In the genomic region with DNA sequence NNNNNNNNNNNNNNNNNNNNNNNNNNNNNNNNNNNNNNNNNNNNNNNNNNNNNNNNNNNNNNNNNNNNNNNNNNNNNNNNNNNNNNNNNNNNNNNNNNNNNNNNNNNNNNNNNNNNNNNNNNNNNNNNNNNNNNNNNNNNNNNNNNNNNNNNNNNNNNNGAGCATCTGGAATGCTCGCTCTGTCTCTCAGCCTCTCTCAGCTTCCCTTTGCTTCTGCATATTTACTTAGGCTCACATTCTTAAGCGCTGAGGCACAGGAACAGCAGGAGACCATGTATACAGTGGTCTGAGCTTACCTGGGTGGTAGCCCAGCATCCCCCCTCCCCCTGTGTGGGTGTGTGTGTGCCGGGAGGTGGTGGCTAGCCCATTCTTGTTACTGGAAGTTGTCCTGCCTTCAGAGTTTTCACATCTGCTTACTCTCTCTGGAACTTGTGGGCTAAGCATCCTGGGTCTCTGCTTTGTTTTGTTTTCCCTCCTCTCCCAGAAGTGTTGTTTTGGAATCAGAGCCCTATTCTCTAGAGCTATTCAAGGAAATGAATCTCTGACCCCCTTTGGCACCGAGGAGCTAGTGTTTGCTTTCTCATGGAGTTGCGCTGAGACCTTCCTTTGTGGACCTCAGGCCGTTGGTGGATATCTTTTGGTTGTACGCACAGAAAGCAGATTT, we compare ENCODE assay signal across 7 mouse cellular contexts. TPM values are rescaled to one million over a fixed set of nuclear protein-coding genes. Genes with fewer than 3 reads are reported as not detected.
DNase-seq lines count a peak whose midpoint lies in the region; ATAC-seq and TF ChIP-seq lines count a peak whose summit lies in the region.

No protein-coding gene starts in this region.

- no peaks in the 10 kb centered on the region for H3K36me3 ChIP-seq in lung, embryonic 14.5 days (ENCODE audit: insufficient read depth)
- H3K36me3 ChIP-seq in heart, embryonic 14.5 days (ENCODE audit: control insufficient read depth, insufficient read depth, low read length): no peaks in the 10 kb centered on the region
- no peaks in the 10 kb centered on the region for H3K36me3 ChIP-seq in neural tube, embryonic 12.5 days

- TF ChIP-seq CTCF in lung, embryonic 14.5 days (IDR thresholded peaks at IDR 0.05; ENCODE audit: low read depth): no peak
- no peak for TF ChIP-seq CTCF in brain, embryonic 14.5 days (IDR thresholded peaks at IDR 0.05; ENCODE audit: borderline replicate concordance, extremely low read depth, insufficient read depth, insufficient read length)

- H3K9ac ChIP-seq in lung, embryonic 14.5 days: no peak overlapping the region
- H3K9ac ChIP-seq in heart, embryonic 14.5 days (ENCODE audit: low read length): no peak overlapping the region
- no peak overlapping the region for H3K9ac ChIP-seq in neural tube, embryonic 12.5 days

- H3K4me2 ChIP-seq in lung, embryonic 14.5 days: peak overlapping the region; percentile 19; the same call in 1 of the 2 replicates
- H3K4me2 ChIP-seq in heart, embryonic 14.5 days (ENCODE audit: low read length): no peak overlapping the region
- no peak overlapping the region for H3K4me2 ChIP-seq in neural tube, embryonic 12.5 days (replicated peaks)

- ATAC-seq in lung, embryonic 14.5 days (ENCODE audit: insufficient read depth): peak; percentile 77
- peak; percentile 39; the same call in 1 of the 2 replicates for ATAC-seq in heart, embryonic 14.5 days (ENCODE audit: insufficient number of reproducible peaks, insufficient read depth, low FRiP score, low read depth)
- peak; percentile 39; the same call in 1 of the 2 replicates for ATAC-seq in neural tube, embryonic 12.5 days (ENCODE audit: low FRiP score, low read depth)
- ATAC-seq in monocyte, adult 5-6 weeks (replicated peaks; ENCODE audit: insufficient number of reproducible peaks, low FRiP score, low TSS enrichment, poor library complexity, severe bottlenecking): no peak

- no peaks in the 10 kb centered on the region for H3K9me3 ChIP-seq in lung, embryonic 14.5 days (ENCODE audit: low read depth, low read length)
- H3K9me3 ChIP-seq in heart, embryonic 14.5 days (ENCODE audit: control insufficient read depth, low read length): no peaks in the 10 kb centered on the region
- H3K9me3 ChIP-seq in neural tube, embryonic 12.5 days: no peaks in the 10 kb centered on the region

- H3K4me3 ChIP-seq in lung, embryonic 14.5 days (ENCODE audit: low read depth, low read length): no peak overlapping the region
- no peak overlapping the region for H3K4me3 ChIP-seq in heart, embryonic 14.5 days (ENCODE audit: control insufficient read depth in 1 of 2, insufficient read depth in 1 of 2, low read depth in 1 of 2, low read length in 2 of 2)
- no peak overlapping the region for H3K4me3 ChIP-seq in neural tube, embryonic 12.5 days

- H3K4me1 ChIP-seq in lung, embryonic 14.5 days (ENCODE audit: insufficient read depth): peaks cover 15% of the 10 kb centered on the region
- peaks cover 7 to 15% of the 10 kb centered on the region in 2 experiments for H3K4me1 ChIP-seq in heart, embryonic 14.5 days (ENCODE audit: control insufficient read depth in 2 of 2, insufficient read depth in 2 of 2, low read length in 2 of 2)
- no peaks in the 10 kb centered on the region for H3K4me1 ChIP-seq in neural tube, embryonic 12.5 days

- H3K27me3 ChIP-seq in lung, embryonic 14.5 days (ENCODE audit: insufficient read depth, low read length): no peaks in the 10 kb centered on the region
- no peaks in the 10 kb centered on the region for H3K27me3 ChIP-seq in heart, embryonic 14.5 days (ENCODE audit: control insufficient read depth, insufficient read depth, low read length)
- no peaks in the 10 kb centered on the region for H3K27me3 ChIP-seq in neural tube, embryonic 12.5 days (replicated peaks)

- peak; percentile 45 for DNase-seq in lung, embryonic 14.5 days
- DNase-seq in lung, postnatal 36 days: no peak
- peak; percentile 21 for DNase-seq in brain, embryonic 14.5 days (ENCODE audit: low read depth)
- no peak for DNase-seq in retina, postnatal 1 day

- peak overlapping the region; percentile 14 for H3K27ac ChIP-seq in lung, embryonic 14.5 days (ENCODE audit: low read depth)
- no peak overlapping the region for H3K27ac ChIP-seq in heart, embryonic 14.5 days (replicated peaks in 1 of 2; ENCODE audit: control insufficient read depth in 1 of 2, insufficient read depth in 1 of 2, low read depth in 2 of 2, low read length in 2 of 2)
- no peak overlapping the region for H3K27ac ChIP-seq in neural tube, embryonic 12.5 days

- no peak for TF ChIP-seq POLR2A in brain, embryonic 14.5 days (IDR thresholded peaks at IDR 0.05; ENCODE audit: borderline replicate concordance, extremely low read depth, insufficient read depth, insufficient read length, poor library complexity, severe bottlenecking)

- WGBS in lung, embryonic 14.5 days: 26% methylated on average over 7 of the region's 7 CpGs
- 48% methylated on average over 7 of the region's 7 CpGs for WGBS in heart, embryonic 14.5 days
- WGBS in neural tube, embryonic 12.5 days: 47% methylated on average over 7 of the region's 7 CpGs

RNA-seq across cellular contexts. Expression of gene Gpr171, which starts 19.6 kb away (rescaled TPM):
- 0.80 and 0.84 TPM in 2 replicates for polyA plus RNA-seq in lung, embryonic 14.5 days (2014; fragmentation: Nextera tagmentation; extraction: Ambion mirVana)
- polyA plus RNA-seq in brain, embryonic 14.5 days (2012; rRNA removed): not detected in 2 replicates
- 1.1 and 1.2 TPM in 2 replicates for polyA plus RNA-seq in heart, embryonic 14.5 days (2014; fragmentation: Nextera tagmentation; extraction: Ambion mirVana)
- polyA plus RNA-seq in neural tube, embryonic 12.5 days (2016; fragmentation: Nextera tagmentation; extraction: Ambion mirVana): 0.92 and 0.96 TPM in 2 replicates
- total RNA-seq in monocyte, adult 5-6 weeks (2017): 42.7 to 93.4 TPM (median 62.6 TPM) in 3 replicates

RNA-seq across cellular contexts. Expression of gene P2ry14, which starts 32.2 kb away (rescaled TPM):
- polyA plus RNA-seq in lung, embryonic 14.5 days (2014; fragmentation: Nextera tagmentation; extraction: Ambion mirVana): 11.7 and 14.7 TPM in 2 replicates
- 1.0 and 1.4 TPM in 2 replicates for polyA plus RNA-seq in brain, embryonic 14.5 days (2012; rRNA removed)
- 2.1 and 2.5 TPM in 2 replicates for polyA plus RNA-seq in heart, embryonic 14.5 days (2014; fragmentation: Nextera tagmentation; extraction: Ambion mirVana)
- 2.4 and 3.4 TPM in 2 replicates for polyA plus RNA-seq in neural tube, embryonic 12.5 days (2016; fragmentation: Nextera tagmentation; extraction: Ambion mirVana)
- total RNA-seq in monocyte, adult 5-6 weeks (2017): 9.4 to 15.8 TPM (median 14.8 TPM) in 3 replicates

Comparison
In these comparisons a context has a peak if more than half of its experiments do, and no peak if none do; other contexts are left out.
1. DNase-seq: peak in lung, embryonic 14.5 days (single experiment) and brain, embryonic 14.5 days (single experiment); none in lung, postnatal 36 days (single experiment) and retina, postnatal 1 day (single experiment).